Mouse (Mus musculus) limb, embryonic 12.5 days (tissue): ENCODE data around the gene Zfp277. TPM values are rescaled to one million over a fixed set of nuclear protein-coding genes. Genes with fewer than 3 reads are reported as not detected.

Experiments
- ATAC-seq: fragments of 200-750 bp; cut with Nextera tagmentation; 2 replicates; pipeline ENCODE4 v1.8.0; 2017; ENCODE audit warnings: low read depth, moderate TSS enrichment; ENCODE audit not compliant: insufficient number of reproducible peaks, insufficient read depth, low FRiP score, low TSS enrichment
- H3K27ac ChIP-seq: fragments of 300-500 bp; sonication (generic); 2 replicates; pipeline ENCODE4 v1.5.1; 2016; ENCODE audit warnings: mild to moderate bottlenecking, moderate library complexity
- H3K27me3 ChIP-seq: fragments of 300-500 bp; sonication (generic); 2 replicates; pipeline ENCODE4 v1.6.1; 2016; ENCODE audit warnings: mild to moderate bottlenecking, moderate library complexity
- H3K36me3 ChIP-seq: fragments of 300-500 bp; sonication (generic); 2 replicates; pipeline ENCODE4 v1.6.1; 2016; ENCODE audit warnings: mild to moderate bottlenecking, moderate library complexity
- H3K4me1 ChIP-seq: fragments of 300-500 bp; sonication (generic); replicated peaks from 2 replicates; pipeline ENCODE4 v1.6.1; 2016
- H3K4me2 ChIP-seq: fragments of 300-500 bp; sonication (generic); 2 replicates; pipeline ENCODE4 v1.6.1; 2016; ENCODE audit warnings: mild to moderate bottlenecking, moderate library complexity
- H3K4me3 ChIP-seq: fragments of 300-500 bp; sonication (generic); replicated peaks from 2 replicates; pipeline ENCODE4 v1.5.1; 2016; ENCODE audit warnings: mild to moderate bottlenecking
- H3K9ac ChIP-seq: fragments of 300-500 bp; sonication (generic); replicated peaks from 2 replicates; pipeline ENCODE4 v1.6.1; 2016; ENCODE audit warnings: mild to moderate bottlenecking, moderate library complexity
- H3K9me3 ChIP-seq: fragments of 300-500 bp; sonication (generic); 2 replicates; pipeline ENCODE4 v1.6.1; 2016; ENCODE audit warnings: mild to moderate bottlenecking, moderate library complexity
- WGBS: fragments of 180-500 bp; shearing (Covaris S2); methylation state at CpG from one replicate; pipeline ENCODE4 v1.1.7; 2016; 5-methylcytosine and 5-hydroxymethylcytosine counted together
- polyA plus RNA-seq: library from polyadenylated mRNA; unstranded; fragments of >200 nt; fragmentation: Nextera tagmentation; extraction: Ambion mirVana; gene quantifications from 2 replicates; pipeline ENCODE4 v1.2.1, GENCODE M21; 2016

Zfp277 gene
- polyA plus RNA-seq, 1 experiment from 2014 or later, result 34.9 TPM

DNA sequence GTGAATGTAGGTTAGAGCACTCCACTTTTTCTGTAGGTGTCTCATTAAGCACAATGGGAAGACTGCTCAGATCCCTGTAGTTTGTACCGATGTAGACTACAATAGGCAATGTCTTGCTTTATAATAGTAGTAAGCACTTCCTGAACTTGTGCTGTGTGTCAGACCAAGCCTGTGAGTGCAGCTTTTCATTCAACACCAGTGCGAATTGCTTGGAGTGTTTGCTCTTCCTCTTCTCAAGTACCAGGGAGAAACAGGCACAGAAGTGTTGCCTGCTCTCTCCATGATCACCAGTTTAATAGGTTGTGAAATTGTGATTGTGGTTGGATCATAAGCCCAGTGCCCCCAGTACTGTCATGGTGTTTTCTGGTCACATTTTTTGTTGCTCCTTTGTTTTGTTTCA, 18.1 kb upstream of the Zfp277 start:
- Histone ChIP-seq H3K4me1 (peaks cover 41% of the 10 kb centered on the region), H3K27ac (no peak overlapping the region)

DNA sequence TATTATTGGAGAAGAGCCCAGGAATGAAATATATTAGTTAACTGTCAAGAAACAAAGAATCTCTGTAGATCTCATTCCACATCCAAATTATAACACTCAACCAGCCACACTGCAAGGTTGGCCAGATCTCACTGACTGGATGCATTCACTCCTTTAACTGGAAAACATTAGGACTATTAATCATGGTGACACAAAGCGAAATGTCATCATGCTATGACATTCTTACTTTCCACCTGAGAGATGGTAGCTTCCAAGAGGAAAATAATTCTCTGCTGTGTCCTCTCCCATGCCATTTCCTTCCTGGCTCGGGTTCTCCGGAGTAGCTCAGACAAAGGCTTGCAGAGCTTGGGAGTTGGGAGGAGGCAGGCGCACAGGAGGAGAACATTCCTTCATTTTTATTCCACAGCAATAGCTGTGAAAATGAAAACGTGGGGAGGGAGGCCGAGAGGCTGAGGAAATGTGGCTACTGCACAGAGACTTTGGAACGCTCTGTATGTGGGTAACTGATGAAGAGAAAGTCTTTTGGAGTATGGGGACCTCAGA, 17.1 kb upstream of the Zfp277 start:
- Histone ChIP-seq H3K9me3 (no peaks in the 10 kb centered on the region), H3K4me3 (no peak overlapping the region), H3K27ac (no peak overlapping the region), H3K27me3 (no peaks in the 10 kb centered on the region), H3K36me3 (no peaks in the 10 kb centered on the region), H3K4me1 (peaks cover 38% of the 10 kb centered on the region), H3K4me2 (no peak overlapping the region), H3K9ac (no peak overlapping the region)
- ATAC-seq, result no peak
- WGBS, result 72% methylated on average over 7 of the region's 7 CpGs

More for the DNA sequence above, 18.1 kb upstream of the Zfp277 start:
- WGBS, result 68% methylated on average over 2 of the region's 2 CpGs
- Histone ChIP-seq H3K4me3 (no peak overlapping the region), H3K4me2 (no peak overlapping the region), H3K9me3 (no peaks in the 10 kb centered on the region), H3K36me3 (no peaks in the 10 kb centered on the region), H3K27me3 (no peaks in the 10 kb centered on the region), H3K9ac (no peak overlapping the region)
- ATAC-seq, result no peak

GRCm38 (mm10) chr12:40459673-40460265, 14.1 kb upstream of the Zfp277 start:
- H3K4me2 ChIP-seq, result no peak overlapping the region
- no peaks in the 10 kb centered on the region for H3K9me3 ChIP-seq
- no peak overlapping the region for H3K27ac ChIP-seq
- H3K36me3 ChIP-seq, result no peaks in the 10 kb centered on the region
- no peak overlapping the region for H3K4me3 ChIP-seq
- no peak for ATAC-seq
- 76% methylated on average over 6 of the region's 6 CpGs for WGBS
- H3K4me1 ChIP-seq, result peaks cover 27% of the 10 kb centered on the region
- no peak overlapping the region for H3K9ac ChIP-seq
- H3K27me3 ChIP-seq, result no peaks in the 10 kb centered on the region

DNA sequence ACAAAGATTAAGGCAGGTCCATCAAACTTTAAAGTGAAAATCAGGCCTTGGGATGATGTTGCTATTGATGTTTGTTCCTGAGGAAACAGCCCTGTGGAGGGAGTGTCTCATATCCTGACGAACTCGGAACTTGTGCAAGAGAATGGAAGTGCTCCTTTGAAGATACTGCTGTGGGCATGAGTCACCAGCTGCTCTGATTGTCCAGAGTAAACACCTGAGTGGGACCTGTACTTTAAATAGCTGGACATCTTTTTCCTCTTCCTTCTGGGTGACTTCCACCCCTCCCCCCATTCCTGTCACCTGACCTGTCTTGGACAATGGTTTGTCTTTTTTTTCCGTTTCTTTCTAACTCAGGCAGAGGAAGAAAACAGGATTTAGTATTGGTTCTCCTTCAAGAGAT, 13.3 kb upstream of the Zfp277 start:
- Histone ChIP-seq H3K36me3 (no peaks in the 10 kb centered on the region), H3K4me2 (no peak overlapping the region), H3K9me3 (no peaks in the 10 kb centered on the region), H3K9ac (no peak overlapping the region), H3K4me3 (no peak overlapping the region), H3K27me3 (no peaks in the 10 kb centered on the region), H3K4me1 (peaks cover 19% of the 10 kb centered on the region), H3K27ac (no peak overlapping the region)
- 70% methylated on average over 3 of the region's 3 CpGs for WGBS
- no peak for ATAC-seq

GRCm38 (mm10) chr12:40456517-40456916, 10.8 kb upstream of the Zfp277 start:
- no peak for ATAC-seq
- Histone ChIP-seq H3K9me3 (no peaks in the 10 kb centered on the region), H3K27me3 (no peaks in the 10 kb centered on the region), H3K4me2 (no peak overlapping the region), H3K27ac (no peak overlapping the region), H3K4me1 (peaks cover 14% of the 10 kb centered on the region; the same call in 1 of the 2 replicates), H3K36me3 (no peaks in the 10 kb centered on the region), H3K9ac (no peak overlapping the region), H3K4me3 (no peak overlapping the region)
- WGBS, result 91% methylated on average over 2 of the region's 2 CpGs

DNA sequence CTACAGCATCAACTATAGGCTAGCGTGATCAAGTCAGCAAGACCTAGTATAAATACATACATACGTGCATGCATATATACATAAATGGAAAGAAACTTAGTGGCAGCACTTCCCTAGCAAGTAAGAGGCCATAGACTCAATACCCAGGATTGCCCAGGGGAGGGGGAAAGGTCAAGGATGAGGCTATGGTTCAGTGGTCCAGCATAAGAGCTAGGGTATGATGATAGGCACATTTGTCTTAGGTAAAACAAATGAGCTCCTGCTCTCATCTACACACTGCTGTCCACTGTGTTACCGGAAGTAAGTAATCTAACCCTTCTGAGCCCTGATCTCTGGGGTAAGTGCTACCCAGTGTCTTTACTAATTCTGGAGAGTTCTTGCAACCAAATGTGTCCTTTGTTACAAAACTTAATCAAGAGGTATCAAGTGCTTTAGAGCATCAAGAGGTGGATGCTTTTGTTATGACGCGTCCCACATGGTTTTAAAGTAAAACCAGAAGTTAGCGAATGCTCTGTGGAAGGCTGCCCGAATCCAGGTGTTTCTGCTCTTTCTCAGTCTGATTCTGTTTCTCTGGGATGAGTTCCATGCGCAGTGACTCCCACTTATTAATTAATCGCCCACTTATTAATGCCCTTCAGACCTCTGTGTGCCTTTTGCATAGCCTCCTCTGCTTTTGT, 3.6 kb upstream of the Zfp277 start:
- ATAC-seq, result no peak
- H3K27me3 ChIP-seq, result no peaks in the 10 kb centered on the region
- H3K4me1 ChIP-seq, result peaks cover 23% of the 10 kb centered on the region
- peak overlapping the region; percentile 10; the same call in 1 of the 2 replicates for H3K4me2 ChIP-seq
- no peaks in the 10 kb centered on the region for H3K9me3 ChIP-seq
- H3K27ac ChIP-seq, result no peak overlapping the region
- WGBS, result 65% methylated on average over 9 of the region's 9 CpGs
- no peak overlapping the region for H3K4me3 ChIP-seq
- no peaks in the 10 kb centered on the region for H3K36me3 ChIP-seq
- H3K9ac ChIP-seq, result no peak overlapping the region

DNA sequence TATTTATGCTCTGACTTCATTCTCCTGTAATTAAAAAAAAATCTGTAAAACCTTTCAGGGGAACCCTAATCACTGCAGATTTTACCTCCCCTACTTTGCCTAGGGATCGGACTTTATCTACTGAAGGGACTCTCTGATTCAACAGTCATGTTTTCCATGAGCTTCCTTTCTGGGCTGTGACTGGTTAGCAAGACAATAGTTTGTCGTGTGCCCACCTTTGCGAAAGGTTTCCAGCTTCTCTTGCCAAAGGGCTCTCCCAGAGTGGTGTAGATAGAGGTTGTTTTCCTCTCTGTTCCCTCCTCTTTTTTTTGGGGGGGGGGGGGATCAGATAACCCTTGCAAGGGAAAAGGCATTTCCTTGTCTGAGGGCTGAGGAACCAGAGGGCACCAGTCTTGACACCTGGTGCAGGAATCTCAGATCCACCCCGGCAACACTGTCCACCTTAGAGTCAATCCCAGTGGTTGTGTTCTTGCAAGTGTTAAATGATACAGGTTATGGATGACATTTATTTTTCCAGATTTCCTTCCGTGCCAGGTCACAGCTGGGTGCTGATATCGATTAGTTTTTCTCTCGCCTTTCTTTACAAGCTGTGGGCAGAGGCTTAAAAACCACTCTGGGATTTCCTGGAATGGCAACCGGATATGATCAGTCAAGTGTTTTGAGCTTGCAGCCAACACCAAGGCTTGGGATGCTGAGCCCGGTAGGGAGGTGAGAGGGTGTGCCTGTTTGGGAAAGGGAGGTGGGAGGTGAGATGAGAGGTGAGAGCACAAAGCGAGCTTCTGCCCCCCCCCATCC, 2.1 kb upstream of the Zfp277 start:
- 0 out of 2 replicates have a peak overlapping the region, but pooled peaks have one; percentile 13 for H3K9ac ChIP-seq
- H3K4me2 ChIP-seq, result peak overlapping the region; percentile 72
- no peaks in the 10 kb centered on the region for H3K9me3 ChIP-seq
- H3K27me3 ChIP-seq, result no peaks in the 10 kb centered on the region
- peak overlapping the region; percentile 78 for H3K4me3 ChIP-seq
- H3K36me3 ChIP-seq, result no peaks in the 10 kb centered on the region
- H3K27ac ChIP-seq, result no peak overlapping the region
- WGBS, result 9% methylated on average over 10 of the region's 10 CpGs
- peaks cover 23% of the 10 kb centered on the region for H3K4me1 ChIP-seq
- no peak for ATAC-seq

DNA sequence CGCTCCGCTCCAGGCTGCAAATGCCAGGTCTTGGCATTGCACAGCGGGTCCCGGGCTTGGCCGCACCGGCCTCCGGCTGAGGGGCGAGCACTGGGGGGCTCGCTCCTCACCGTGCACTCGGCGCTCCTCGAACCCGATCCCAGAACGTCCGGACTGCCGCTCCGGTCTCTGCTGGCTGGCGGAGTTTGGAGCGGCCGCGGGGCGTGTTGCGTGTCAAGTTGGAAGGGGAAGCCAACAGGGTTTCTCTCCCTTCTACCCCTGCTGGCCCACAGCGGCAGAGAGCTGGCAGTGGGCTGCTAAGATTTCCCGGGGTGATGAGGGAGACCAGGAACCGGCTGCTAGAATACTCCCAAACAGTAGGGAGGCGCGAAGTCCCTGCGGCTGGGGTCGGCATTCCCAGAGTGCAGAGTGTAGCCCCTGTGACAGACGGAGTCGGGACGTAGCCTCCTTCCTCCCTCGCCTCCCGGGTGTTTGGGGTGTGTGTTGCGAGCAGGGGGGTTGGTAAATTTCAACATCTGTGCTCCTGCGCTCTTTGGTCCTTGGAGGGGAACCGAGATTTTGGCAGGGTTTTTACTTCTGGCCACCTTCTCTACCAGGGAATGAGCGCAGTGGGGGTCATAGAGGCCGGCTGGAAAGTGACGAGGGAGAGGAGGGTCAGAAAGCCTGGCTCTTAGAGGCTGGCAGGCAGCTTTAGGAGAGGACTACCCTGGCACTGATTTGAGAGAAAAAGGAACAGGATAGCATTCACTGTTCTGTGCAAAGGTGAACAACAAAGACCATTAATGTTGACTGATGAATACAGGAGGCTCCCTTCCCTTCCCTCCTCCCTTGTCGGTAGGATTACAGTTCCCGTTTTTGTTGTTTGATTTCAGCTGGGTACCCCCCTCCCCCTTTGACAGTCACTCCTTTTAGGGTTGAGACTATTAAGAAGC, 1.0 kb upstream of the Zfp277 start:
- under 1% methylated on average over 44 of the region's 44 CpGs for WGBS
- peaks cover 23% of the 10 kb centered on the region for H3K4me1 ChIP-seq

DNA sequence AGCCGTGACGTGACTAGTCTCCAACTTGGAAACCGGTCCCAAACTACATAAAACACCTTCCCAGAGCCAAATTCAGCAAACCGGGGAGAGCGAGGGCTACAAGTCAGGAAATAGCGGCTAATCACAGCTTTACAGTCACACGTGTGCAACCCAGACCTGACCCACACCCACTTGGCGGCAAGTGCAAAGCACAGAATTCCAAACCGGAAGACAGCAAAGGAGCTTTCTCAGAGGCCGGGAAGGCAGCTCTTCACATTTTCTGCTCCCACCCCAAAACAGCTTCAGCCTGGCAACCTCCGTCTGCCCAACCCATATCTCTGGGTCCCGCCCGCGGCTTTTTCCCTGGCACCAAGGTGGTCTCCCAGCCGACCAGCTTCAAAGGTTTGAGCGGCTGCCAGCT, 496 bp downstream of the Zfp277 start:
- H3K27me3 ChIP-seq, result no peaks in the 10 kb centered on the region
- H3K36me3 ChIP-seq, result no peaks in the 10 kb centered on the region
- peak; percentile 6 for ATAC-seq
- WGBS, result under 1% methylated on average over 16 of the region's 16 CpGs
- peak overlapping the region; percentile 78 for H3K4me3 ChIP-seq
- H3K9me3 ChIP-seq, result no peaks in the 10 kb centered on the region
- peak overlapping the region; percentile 72 for H3K4me2 ChIP-seq
- peak overlapping the region; percentile 60 for H3K9ac ChIP-seq
- 0 out of 2 replicates have a peak overlapping the region, but pooled peaks have one; percentile 37 for H3K27ac ChIP-seq
- H3K4me1 ChIP-seq, result peaks cover 23% of the 10 kb centered on the region

More for the DNA sequence above, 1.0 kb upstream of the Zfp277 start:
- H3K36me3 ChIP-seq, result no peaks in the 10 kb centered on the region
- peak; percentile 22 for ATAC-seq
- peak overlapping the region; percentile 78 for H3K4me3 ChIP-seq
- H3K9ac ChIP-seq, result peak overlapping the region; percentile 73
- no peaks in the 10 kb centered on the region for H3K9me3 ChIP-seq
- H3K27me3 ChIP-seq, result no peaks in the 10 kb centered on the region
- peak overlapping the region; percentile 72 for H3K4me2 ChIP-seq
- H3K27ac ChIP-seq, result peak overlapping the region; percentile 90

DNA sequence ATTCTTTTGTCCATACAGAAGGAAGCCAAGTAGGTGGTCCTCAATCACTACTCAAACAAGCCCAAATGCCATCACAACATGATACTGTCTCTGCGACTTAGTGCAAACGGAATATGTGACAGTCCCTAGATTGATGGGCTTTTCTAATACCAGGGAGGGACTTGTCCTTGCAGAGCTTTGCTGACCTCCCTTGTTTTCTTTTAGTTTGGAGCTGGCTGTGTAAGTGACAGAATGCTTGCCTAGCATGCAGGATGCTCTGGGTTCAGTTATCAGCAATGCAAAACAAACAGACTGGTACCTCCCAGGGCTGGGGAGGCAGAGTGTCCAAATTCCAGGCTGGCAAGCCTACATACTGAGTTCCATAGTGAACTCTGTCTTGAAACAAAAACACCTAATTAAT, 7.7 kb downstream of the Zfp277 start:
- no peak overlapping the region for H3K9ac ChIP-seq
- H3K4me2 ChIP-seq, result no peak overlapping the region
- no peak overlapping the region for H3K27ac ChIP-seq
- no peak overlapping the region for H3K4me3 ChIP-seq
- H3K27me3 ChIP-seq, result no peaks in the 10 kb centered on the region
- no peaks in the 10 kb centered on the region for H3K9me3 ChIP-seq
- no peaks in the 10 kb centered on the region for H3K36me3 ChIP-seq
- no peak for ATAC-seq
- WGBS, result 41% methylated on average over 2 of the region's 2 CpGs
- H3K4me1 ChIP-seq, result no peaks in the 10 kb centered on the region; the same call in 1 of the 2 replicates
